Mouse (Mus musculus): ENCODE results near the gene Grik4. TPM values are rescaled to one million over a fixed set of nuclear protein-coding genes. Genes with fewer than 3 reads are reported as not detected.

Gene Grik4
- polyA plus RNA-seq, 2 experiments: 0.19 to 0.38 TPM

- DNase-seq (ENCODE audit: low read depth in 3 of 3, low spot score in 3 of 3) (no peak), ATAC-seq (ENCODE audit: insufficient read depth) (no peak)
- H3K27ac ChIP-seq: no peak overlapping the region
- WGBS (ENCODE audit: insufficient replicate concordance): 10% methylated on average over 36 of the region's 36 CpGs
- H3K4me1 ChIP-seq (replicated peaks; ENCODE audit: control insufficient read depth in 2 of 2, insufficient read depth in 2 of 2, low read length in 1 of 2): no peaks in the 10 kb centered on the region
- H3K27me3 ChIP-seq (ENCODE audit: control insufficient read depth, insufficient read depth, low read length): peaks cover 6% of the 10 kb centered on the region
- no peak overlapping the region for H3K9ac ChIP-seq (replicated peaks)
- H3K9me3 ChIP-seq (ENCODE audit: control insufficient read depth, low read length): no peaks in the 10 kb centered on the region
- H3K4me3 ChIP-seq (ENCODE audit: insufficient read depth in 1 of 2, low read depth in 2 of 2, low read length in 2 of 2): no peak overlapping the region
- H3K4me2 ChIP-seq (ENCODE audit: low read depth): no peak overlapping the region
- H3K36me3 ChIP-seq (replicated peaks; ENCODE audit: control insufficient read depth, insufficient read depth, low read depth): no peaks in the 10 kb centered on the region
- TF ChIP-seq EP300 (IDR thresholded peaks at IDR 0.05; ENCODE audit: low read depth): no peak
- no peak for TF ChIP-seq CTCF (IDR thresholded peaks at IDR 0.05; ENCODE audit: low read depth)
These were observed 423.7 kb downstream of the Grik4 start for GRCm38 (mm10) chr9:42520587-42521084.

- no peaks in the 10 kb centered on the region for H3K4me1 ChIP-seq (replicated peaks; ENCODE audit: control insufficient read depth in 2 of 2, insufficient read depth in 2 of 2, low read length in 1 of 2)
- H3K27ac ChIP-seq: no peak overlapping the region
- ATAC-seq (ENCODE audit: insufficient read depth): no peak
- H3K9ac ChIP-seq (replicated peaks): no peak overlapping the region
- DNase-seq (ENCODE audit: low read depth in 3 of 3, low spot score in 3 of 3): no peak
- WGBS (ENCODE audit: insufficient replicate concordance): 67% methylated on average over 14 of the region's 14 CpGs
- H3K9me3 ChIP-seq (ENCODE audit: control insufficient read depth, low read length): no peaks in the 10 kb centered on the region
- no peak overlapping the region for H3K4me2 ChIP-seq (ENCODE audit: low read depth)
- H3K36me3 ChIP-seq (replicated peaks; ENCODE audit: control insufficient read depth, insufficient read depth, low read depth): no peaks in the 10 kb centered on the region
- no peak overlapping the region for H3K4me3 ChIP-seq (ENCODE audit: insufficient read depth in 1 of 2, low read depth in 2 of 2, low read length in 2 of 2)
- no peak for TF ChIP-seq EP300 (IDR thresholded peaks at IDR 0.05; ENCODE audit: low read depth)
- peaks cover 6% of the 10 kb centered on the region for H3K27me3 ChIP-seq (ENCODE audit: control insufficient read depth, insufficient read depth, low read length)
These were observed 426.1 kb downstream of the Grik4 start for GRCm38 (mm10) chr9:42518163-42518562.

- Histone ChIP-seq H3K27ac (no peak overlapping the region), H3K4me2 (ENCODE audit: low read depth) (no peak overlapping the region), H3K9me3 (ENCODE audit: control insufficient read depth, low read length) (no peaks in the 10 kb centered on the region), H3K36me3 (replicated peaks; ENCODE audit: control insufficient read depth, insufficient read depth, low read depth) (no peaks in the 10 kb centered on the region), H3K4me1 (replicated peaks; ENCODE audit: control insufficient read depth in 2 of 2, insufficient read depth in 2 of 2, low read length in 1 of 2) (0 out of 4 replicates have a peak, but pooled peaks cover 0 to 2% of the 10 kb centered on the region in 2 experiments), H3K9ac (replicated peaks) (no peak overlapping the region), H3K27me3 (ENCODE audit: control insufficient read depth, insufficient read depth, low read length) (no peaks in the 10 kb centered on the region), H3K4me3 (ENCODE audit: insufficient read depth in 1 of 2, low read depth in 2 of 2, low read length in 2 of 2) (no peak overlapping the region)
- WGBS (ENCODE audit: insufficient replicate concordance): 60% methylated on average over 5 of the region's 5 CpGs
- DNase-seq (ENCODE audit: low read depth in 3 of 3, low spot score in 3 of 3) (no peak), ATAC-seq (ENCODE audit: insufficient read depth) (no peak)
- TF ChIP-seq CTCF (IDR thresholded peaks at IDR 0.05; ENCODE audit: low read depth) (no peak), EP300 (IDR thresholded peaks at IDR 0.05; ENCODE audit: low read depth) (no peak)
These were observed 431.1 kb downstream of the Grik4 start for GRCm38 (mm10) chr9:42513159-42513558.

- H3K27ac ChIP-seq: no peak overlapping the region
- ATAC-seq (ENCODE audit: insufficient read depth) (no peak), DNase-seq (ENCODE audit: low read depth in 3 of 3, low spot score in 3 of 3) (no peak)
- H3K4me1 ChIP-seq (replicated peaks; ENCODE audit: control insufficient read depth in 2 of 2, insufficient read depth in 2 of 2, low read length in 1 of 2): 0 out of 4 replicates have a peak, but pooled peaks cover 0 to 2% of the 10 kb centered on the region in 2 experiments
- no peaks in the 10 kb centered on the region for H3K36me3 ChIP-seq (replicated peaks; ENCODE audit: control insufficient read depth, insufficient read depth, low read depth)
- H3K4me3 ChIP-seq (ENCODE audit: insufficient read depth in 1 of 2, low read depth in 2 of 2, low read length in 2 of 2): no peak overlapping the region
- H3K27me3 ChIP-seq (ENCODE audit: control insufficient read depth, insufficient read depth, low read length): no peaks in the 10 kb centered on the region
- H3K9me3 ChIP-seq (ENCODE audit: control insufficient read depth, low read length): no peaks in the 10 kb centered on the region
- H3K4me2 ChIP-seq (ENCODE audit: low read depth): no peak overlapping the region
- H3K9ac ChIP-seq (replicated peaks): no peak overlapping the region
- WGBS (ENCODE audit: insufficient replicate concordance): 33% methylated on average over 4 of the region's 4 CpGs
- TF ChIP-seq CTCF (IDR thresholded peaks at IDR 0.05; ENCODE audit: low read depth) (no peak), EP300 (IDR thresholded peaks at IDR 0.05; ENCODE audit: low read depth) (no peak)
These were observed 432.0 kb downstream of the Grik4 start for GRCm38 (mm10) chr9:42512312-42512711.

- WGBS (ENCODE audit: insufficient replicate concordance): 56% methylated on average over 7 of the region's 7 CpGs
- Histone ChIP-seq H3K4me3 (ENCODE audit: insufficient read depth in 1 of 2, low read depth in 2 of 2, low read length in 2 of 2) (no peak overlapping the region), H3K27me3 (ENCODE audit: control insufficient read depth, insufficient read depth, low read length) (no peaks in the 10 kb centered on the region), H3K4me1 (replicated peaks; ENCODE audit: control insufficient read depth in 2 of 2, insufficient read depth in 2 of 2, low read length in 1 of 2) (0 out of 4 replicates have a peak, but pooled peaks cover 0 to 2% of the 10 kb centered on the region in 2 experiments), H3K9me3 (ENCODE audit: control insufficient read depth, low read length) (no peaks in the 10 kb centered on the region), H3K4me2 (ENCODE audit: low read depth) (no peak overlapping the region), H3K27ac (no peak overlapping the region), H3K9ac (replicated peaks) (no peak overlapping the region), H3K36me3 (replicated peaks; ENCODE audit: control insufficient read depth, insufficient read depth, low read depth) (no peaks in the 10 kb centered on the region)
- TF ChIP-seq EP300 (IDR thresholded peaks at IDR 0.05; ENCODE audit: low read depth): no peak
- TF ChIP-seq CTCF (IDR thresholded peaks at IDR 0.05; ENCODE audit: low read depth): no peak
- ATAC-seq (ENCODE audit: insufficient read depth) (no peak), DNase-seq (ENCODE audit: low read depth in 3 of 3, low spot score in 3 of 3) (no peak)
These were observed 436.1 kb downstream of the Grik4 start for GRCm38 (mm10) chr9:42508235-42508634.

All from liver, embryonic 14.5 days (tissue).